Mouse (Mus musculus): ENCODE measurements around the gene Lrrc1. TPM values are rescaled to one million over a fixed set of nuclear protein-coding genes. Genes with fewer than 3 reads are reported as not detected.
A peak's percentile ranks its signal among the peaks of the same experiment; 100 is the strongest.

Gene Lrrc1
- polyA plus RNA-seq, 1 experiment from 2014 or later = 17.0 TPM

DNA sequence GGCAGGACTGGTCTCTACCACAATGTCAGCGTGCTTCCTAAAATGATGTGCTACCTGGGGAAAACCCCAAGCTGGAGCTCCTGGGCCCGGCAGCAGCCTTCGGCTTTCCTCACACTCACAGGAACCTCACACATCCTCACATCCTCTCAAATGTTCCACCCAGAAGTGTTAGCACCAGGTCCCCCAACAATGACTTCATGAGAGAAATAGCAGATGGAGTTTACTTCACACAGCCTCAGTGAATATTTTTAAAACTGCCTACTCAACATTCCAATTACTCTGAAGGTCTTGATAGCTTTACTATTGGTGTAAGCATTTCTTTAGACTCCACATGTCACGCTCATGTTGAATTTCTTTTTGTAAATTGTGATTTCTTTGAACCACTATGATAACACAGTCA, 27.2 kb upstream of the Lrrc1 start:
- H3K9ac ChIP-seq = no peak overlapping the region
- no peaks in the 10 kb centered on the region for H3K36me3 ChIP-seq
- WGBS = 88% methylated on average over 4 of the region's 4 CpGs
- no peak overlapping the region for H3K4me2 ChIP-seq
- no peaks in the 10 kb centered on the region for H3K9me3 ChIP-seq
- no peaks in the 10 kb centered on the region for H3K4me1 ChIP-seq
- no peaks in the 10 kb centered on the region for H3K27me3 ChIP-seq
- no peak overlapping the region for H3K27ac ChIP-seq
- no peak for ATAC-seq (ENCODE audit: insufficient number of reproducible peaks, low FRiP score, low TSS enrichment, low read depth)
- H3K4me3 ChIP-seq = no peak overlapping the region

DNA sequence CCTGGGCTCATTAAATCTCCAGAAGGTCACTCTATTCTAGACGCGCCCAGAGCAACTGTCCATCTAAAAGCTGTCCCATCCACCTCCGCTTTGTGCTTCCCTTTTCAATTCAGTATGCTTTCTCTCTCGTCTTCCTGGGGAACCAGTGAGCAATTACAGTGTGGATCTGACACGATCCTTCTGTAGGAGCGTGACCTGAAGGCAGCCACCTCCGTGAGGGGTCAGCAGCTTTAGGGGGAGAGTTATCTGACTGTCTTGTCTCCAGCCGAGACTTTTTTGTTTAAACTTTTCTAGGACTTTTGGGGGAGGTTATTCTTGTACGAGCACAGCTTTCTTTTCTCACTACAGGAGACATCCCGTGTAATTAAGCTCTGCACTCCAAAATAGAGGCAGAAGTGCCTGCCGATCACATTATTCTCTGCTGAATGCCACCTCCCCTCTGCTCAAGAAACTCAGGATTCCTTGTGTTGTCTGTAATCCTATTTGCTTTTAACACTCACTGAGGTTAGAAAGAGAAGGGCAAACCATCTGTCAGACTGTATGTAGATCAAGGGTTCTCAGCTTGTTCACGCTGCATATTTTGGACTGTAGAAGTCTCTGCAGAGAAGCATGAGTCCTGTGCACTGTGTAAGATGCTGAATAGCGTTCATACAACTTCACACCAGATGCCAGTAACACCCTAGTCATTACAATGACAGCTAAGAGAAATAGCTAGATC, 24.3 kb upstream of the Lrrc1 start:
- H3K27me3 ChIP-seq = no peaks in the 10 kb centered on the region
- no peaks in the 10 kb centered on the region for H3K9me3 ChIP-seq
- no peaks in the 10 kb centered on the region for H3K36me3 ChIP-seq
- no peaks in the 10 kb centered on the region for H3K4me1 ChIP-seq
- H3K4me3 ChIP-seq = no peak overlapping the region
- 71% methylated on average over 13 of the region's 13 CpGs for WGBS
- no peak overlapping the region for H3K9ac ChIP-seq
- H3K27ac ChIP-seq = no peak overlapping the region
- H3K4me2 ChIP-seq = no peak overlapping the region
- ATAC-seq (ENCODE audit: insufficient number of reproducible peaks, low FRiP score, low TSS enrichment, low read depth) = no peak

- Histone ChIP-seq H3K27me3 (no peaks in the 10 kb centered on the region), H3K9ac (no peak overlapping the region), H3K4me2 (no peak overlapping the region), H3K27ac (no peak overlapping the region), H3K36me3 (no peaks in the 10 kb centered on the region), H3K9me3 (no peaks in the 10 kb centered on the region), H3K4me3 (no peak overlapping the region), H3K4me1 (no peaks in the 10 kb centered on the region)
- ATAC-seq (ENCODE audit: insufficient number of reproducible peaks, low FRiP score, low TSS enrichment, low read depth) = no peak
Observed at GRCm38 (mm10) chr9:77561827-77562226, 17.2 kb upstream of the Lrrc1 start.

- no peaks in the 10 kb centered on the region for H3K36me3 ChIP-seq
- no peak overlapping the region for H3K27ac ChIP-seq
- H3K9me3 ChIP-seq = no peaks in the 10 kb centered on the region
- H3K4me3 ChIP-seq = no peak overlapping the region
- H3K4me2 ChIP-seq = no peak overlapping the region
- H3K27me3 ChIP-seq = no peaks in the 10 kb centered on the region
- H3K9ac ChIP-seq = no peak overlapping the region
- 44% methylated on average over 3 of the region's 3 CpGs for WGBS
- no peaks in the 10 kb centered on the region for H3K4me1 ChIP-seq
- no peak for ATAC-seq (ENCODE audit: insufficient number of reproducible peaks, low FRiP score, low TSS enrichment, low read depth)
Observed at GRCm38 (mm10) chr9:77557963-77558362, 13.3 kb upstream of the Lrrc1 start.

DNA sequence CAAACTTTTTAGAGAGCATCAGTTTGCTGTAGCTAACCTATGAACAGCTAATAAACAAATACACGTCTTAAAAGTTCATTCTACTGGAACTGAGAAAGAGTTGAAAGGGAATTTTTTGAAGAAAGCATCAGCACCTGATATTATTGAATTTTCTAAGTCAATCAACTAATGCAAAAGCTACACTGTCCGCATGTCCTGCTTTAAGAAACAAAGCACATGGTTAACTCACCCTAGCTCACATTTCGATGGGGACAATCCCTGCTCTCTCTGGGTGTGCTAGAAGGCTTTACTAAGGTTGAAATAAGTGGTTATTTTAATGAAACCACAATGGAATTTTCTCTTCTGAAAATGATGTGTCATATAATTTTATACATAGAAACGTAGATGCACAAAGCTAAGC, 12.5 kb upstream of the Lrrc1 start:
- H3K4me2 ChIP-seq = no peak overlapping the region
- ATAC-seq (ENCODE audit: insufficient number of reproducible peaks, low FRiP score, low TSS enrichment, low read depth) = no peak
- WGBS = 75% methylated on average over 4 of the region's 4 CpGs
- no peak overlapping the region for H3K9ac ChIP-seq
- H3K36me3 ChIP-seq = no peaks in the 10 kb centered on the region
- H3K4me1 ChIP-seq = no peaks in the 10 kb centered on the region
- H3K27ac ChIP-seq = no peak overlapping the region
- no peak overlapping the region for H3K4me3 ChIP-seq
- no peaks in the 10 kb centered on the region for H3K27me3 ChIP-seq
- H3K9me3 ChIP-seq = no peaks in the 10 kb centered on the region

- Histone ChIP-seq H3K27ac (no peak overlapping the region), H3K4me1 (no peaks in the 10 kb centered on the region), H3K4me2 (no peak overlapping the region), H3K9ac (no peak overlapping the region), H3K9me3 (no peaks in the 10 kb centered on the region), H3K36me3 (no peaks in the 10 kb centered on the region), H3K4me3 (no peak overlapping the region), H3K27me3 (no peaks in the 10 kb centered on the region)
- 88% methylated on average over 9 of the region's 9 CpGs for WGBS
- ATAC-seq (ENCODE audit: insufficient number of reproducible peaks, low FRiP score, low TSS enrichment, low read depth) = no peak
Observed at GRCm38 (mm10) chr9:77556435-77556834, 11.8 kb upstream of the Lrrc1 start.

GRCm38 (mm10) chr9:77553465-77553864, 8.8 kb upstream of the Lrrc1 start:
- Histone ChIP-seq H3K4me2 (no peak overlapping the region), H3K9ac (no peak overlapping the region), H3K36me3 (no peaks in the 10 kb centered on the region), H3K4me1 (no peaks in the 10 kb centered on the region), H3K4me3 (no peak overlapping the region), H3K27me3 (no peaks in the 10 kb centered on the region), H3K27ac (no peak overlapping the region), H3K9me3 (no peaks in the 10 kb centered on the region)
- 61% methylated on average over 2 of the region's 2 CpGs for WGBS
- no peak for ATAC-seq (ENCODE audit: insufficient number of reproducible peaks, low FRiP score, low TSS enrichment, low read depth)

- Histone ChIP-seq H3K27ac (no peak overlapping the region), H3K4me2 (no peak overlapping the region), H3K27me3 (no peaks in the 10 kb centered on the region), H3K9me3 (no peaks in the 10 kb centered on the region), H3K4me3 (no peak overlapping the region), H3K36me3 (no peaks in the 10 kb centered on the region), H3K4me1 (no peaks in the 10 kb centered on the region), H3K9ac (no peak overlapping the region)
- WGBS = 70% methylated on average over 7 of the region's 7 CpGs
- ATAC-seq (ENCODE audit: insufficient number of reproducible peaks, low FRiP score, low TSS enrichment, low read depth) = no peak
Observed at GRCm38 (mm10) chr9:77551036-77551512, 6.4 kb upstream of the Lrrc1 start.

DNA sequence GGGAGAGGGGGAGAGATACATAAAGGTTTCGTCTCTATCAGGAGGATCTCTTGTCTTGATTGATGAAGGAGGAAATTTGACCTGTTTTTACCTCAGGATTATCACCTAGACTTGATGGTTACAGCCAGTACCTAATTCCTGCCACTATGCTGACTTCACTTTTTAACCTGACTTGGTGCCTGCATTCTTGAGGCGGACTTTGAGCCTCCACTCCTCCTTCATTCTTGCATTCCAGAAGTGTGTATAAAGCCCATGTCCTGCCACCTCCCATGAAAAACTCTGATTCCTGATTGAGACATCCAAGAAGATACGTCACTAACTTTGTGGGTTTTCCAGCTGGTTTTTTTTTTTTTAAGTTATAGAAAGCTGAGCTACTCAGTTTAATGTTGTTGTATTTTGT, 1.3 kb upstream of the Lrrc1 start:
- no peaks in the 10 kb centered on the region for H3K36me3 ChIP-seq
- no peak for ATAC-seq (ENCODE audit: insufficient number of reproducible peaks, low FRiP score, low TSS enrichment, low read depth)
- 43% methylated on average over 3 of the region's 3 CpGs for WGBS
- H3K4me2 ChIP-seq = 0 out of 2 replicates have a peak overlapping the region, but pooled peaks have one; percentile 90
- H3K27me3 ChIP-seq = no peaks in the 10 kb centered on the region
- peaks cover 23% of the 10 kb centered on the region for H3K4me1 ChIP-seq
- no peak overlapping the region for H3K9ac ChIP-seq
- no peak overlapping the region for H3K4me3 ChIP-seq
- H3K9me3 ChIP-seq = no peaks in the 10 kb centered on the region
- no peak overlapping the region for H3K27ac ChIP-seq

- Histone ChIP-seq H3K4me2 (peak overlapping the region; percentile 90), H3K9me3 (no peaks in the 10 kb centered on the region), H3K9ac (peak overlapping the region; percentile 80), H3K4me3 (peak overlapping the region; percentile 87), H3K36me3 (no peaks in the 10 kb centered on the region), H3K4me1 (peaks cover 23% of the 10 kb centered on the region), H3K27me3 (no peaks in the 10 kb centered on the region), H3K27ac (peak overlapping the region; percentile 89)
- WGBS = under 1% methylated on average over 17 of the region's 17 CpGs
- ATAC-seq (ENCODE audit: insufficient number of reproducible peaks, low FRiP score, low TSS enrichment, low read depth) = no peak
Observed at GRCm38 (mm10) chr9:77545068-77545421, 375 bp upstream of the Lrrc1 start.

- 0 out of 2 replicates have a peak, but pooled peaks have one; percentile 26 for ATAC-seq (ENCODE audit: insufficient number of reproducible peaks, low FRiP score, low TSS enrichment, low read depth)
- Histone ChIP-seq H3K27me3 (no peaks in the 10 kb centered on the region), H3K27ac (peak overlapping the region; percentile 89), H3K4me1 (peaks cover 23% of the 10 kb centered on the region), H3K4me3 (peak overlapping the region; percentile 87), H3K36me3 (no peaks in the 10 kb centered on the region), H3K4me2 (peak overlapping the region; percentile 90), H3K9me3 (no peaks in the 10 kb centered on the region), H3K9ac (peak overlapping the region; percentile 80)
- 2% methylated on average over 40 of the region's 40 CpGs for WGBS
Observed at GRCm38 (mm10) chr9:77543351-77544321, 1.0 kb downstream of the Lrrc1 start.

- H3K9me3 ChIP-seq = no peaks in the 10 kb centered on the region
- no peak overlapping the region for H3K4me2 ChIP-seq
- 88% methylated on average over 7 of the region's 7 CpGs for WGBS
- H3K36me3 ChIP-seq = no peaks in the 10 kb centered on the region
- H3K4me1 ChIP-seq = peaks cover 28% of the 10 kb centered on the region
- no peak overlapping the region for H3K9ac ChIP-seq
- no peak overlapping the region for H3K4me3 ChIP-seq
- H3K27me3 ChIP-seq = no peaks in the 10 kb centered on the region
- no peak overlapping the region for H3K27ac ChIP-seq
- no peak for ATAC-seq (ENCODE audit: insufficient number of reproducible peaks, low FRiP score, low TSS enrichment, low read depth)
Observed at GRCm38 (mm10) chr9:77541556-77541955, 3.1 kb downstream of the Lrrc1 start.
